Comparison of ENCODE assay signal across 29 mouse cellular contexts in genomic region chr2:65378425-65378824, GRCm38 (mm10). TPM values are rescaled to one million over a fixed set of nuclear protein-coding genes. Genes with fewer than 3 reads are reported as not detected.
DNase-seq lines count a peak whose midpoint lies in the region; ATAC-seq and TF ChIP-seq lines count a peak whose summit lies in the region.
"Had no signal": no experiment of that assay in that cellular context is flagged by ENCODE, and none has a peak within 500 bp of the region (broad histone marks: within the 10 kb centered on the region; RNA-seq: fewer than 3 reads in every experiment).

No protein-coding gene starts in this region.

- intact Hi-C loops in gastrocnemius, adult 2 months (cut with DNase I), result no loop called here

- WGBS in heart, embryonic 11.5 days (ENCODE audit: insufficient replicate concordance), result 55% methylated on average over 4 of the region's 4 CpGs
- 85% methylated on average over 4 of the region's 4 CpGs for WGBS in neural tube, embryonic 15.5 days

- H3K4me2 ChIP-seq in heart, embryonic 11.5 days, result no peak overlapping the region
- H3K4me2 ChIP-seq in neural tube, embryonic 15.5 days, result no peak overlapping the region
- H3K4me2 ChIP-seq: embryonic facial prominence, embryonic 13.5 days; hindbrain, embryonic 14.5 days; liver, embryonic 15.5 days had no signal

- H3K9me3 ChIP-seq in heart, embryonic 11.5 days (replicated peaks; ENCODE audit: control insufficient read depth, low read length), result no peaks in the 10 kb centered on the region
- H3K9me3 ChIP-seq in neural tube, embryonic 15.5 days (replicated peaks), result no peaks in the 10 kb centered on the region
- H3K9me3 ChIP-seq: embryonic facial prominence, embryonic 13.5 days; limb, embryonic 10.5 days; liver, embryonic 15.5 days; midbrain, embryonic 10.5 days had no signal

- peak; percentile 40 for DNase-seq in gastrocnemius, adult 2 months
- no peak for DNase-seq in gastrocnemius, adult 8-10 months (ENCODE audit: low spot score in 2 of 2)
- peak; percentile 40 for DNase-seq in heart, adult 8-10 months (ENCODE audit: low spot score)
- peak; percentile 20 for DNase-seq in embryo, embryonic 11 days
- peak; percentile 31 for DNase-seq in mesoderm, embryonic 11.5 days (ENCODE audit: low read depth, low spot score)
- DNase-seq: adrenal gland, adult 8-10 months; B cell, adult 2 months; cerebellum, adult 9-11 months; kidney, adult 18-20 months; liver; right cerebral cortex, adult 18-20 months; right cerebral cortex, postnatal 4 days; thymus, adult 18-20 months; thymus, postnatal 4 days had no signal

- no peak overlapping the region for H3K4me3 ChIP-seq in gastrocnemius, adult 2 months
- no peak overlapping the region for H3K4me3 ChIP-seq in heart, embryonic 11.5 days (ENCODE audit: low read depth, low read length)
- H3K4me3 ChIP-seq in neural tube, embryonic 15.5 days (replicated peaks), result no peak overlapping the region
- H3K4me3 ChIP-seq: embryonic facial prominence, embryonic 13.5 days; limb, embryonic 10.5 days; liver, embryonic 15.5 days; midbrain, embryonic 10.5 days had no signal

- H3K27me3 ChIP-seq in heart, embryonic 11.5 days (ENCODE audit: control insufficient read depth, insufficient read depth, low read length), result no peaks in the 10 kb centered on the region
- H3K27me3 ChIP-seq in neural tube, embryonic 15.5 days (replicated peaks), result no peaks in the 10 kb centered on the region
- H3K27me3 ChIP-seq: CH12.LX; embryonic facial prominence, embryonic 13.5 days; liver, embryonic 15.5 days had no signal

- no peaks in the 10 kb centered on the region for H3K36me3 ChIP-seq in heart, embryonic 11.5 days (ENCODE audit: control insufficient read depth, insufficient read depth, low read length)
- no peaks in the 10 kb centered on the region for H3K36me3 ChIP-seq in neural tube, embryonic 15.5 days
- H3K36me3 ChIP-seq: embryonic facial prominence, embryonic 13.5 days; G1E; limb, embryonic 10.5 days; liver, embryonic 15.5 days; midbrain, embryonic 10.5 days had no signal

- no peak for ATAC-seq in heart, embryonic 11.5 days (replicated peaks; ENCODE audit: insufficient number of reproducible peaks, low FRiP score, low TSS enrichment)
- no peak for ATAC-seq in neural tube, embryonic 15.5 days (ENCODE audit: low FRiP score)
- ATAC-seq: forebrain, embryonic 14.5 days; inflammation-experienced regulatory T-cells, adult 6 months; Patski had no signal

- H3K9ac ChIP-seq in heart, embryonic 11.5 days (ENCODE audit: low read depth, low read length), result no peak overlapping the region
- no peak overlapping the region for H3K9ac ChIP-seq in neural tube, embryonic 15.5 days (replicated peaks)
- H3K9ac ChIP-seq: embryonic facial prominence, embryonic 13.5 days; hindbrain, embryonic 14.5 days; liver, embryonic 15.5 days had no signal

- H3K4me1 ChIP-seq in heart, embryonic 11.5 days (ENCODE audit: control insufficient read depth, insufficient read depth, low read length), result no peaks in the 10 kb centered on the region
- no peaks in the 10 kb centered on the region for H3K4me1 ChIP-seq in neural tube, embryonic 15.5 days
- H3K4me1 ChIP-seq: liver, embryonic 15.5 days had no signal

- TF ChIP-seq CTCF in gastrocnemius, adult 2 months (IDR thresholded peaks at IDR 0.05), result no peak

- peak overlapping the region; percentile 71 for H3K27ac ChIP-seq in gastrocnemius, adult 2 months
- no peak overlapping the region for H3K27ac ChIP-seq in heart, embryonic 11.5 days (ENCODE audit: low read depth, low read length)
- no peak overlapping the region for H3K27ac ChIP-seq in neural tube, embryonic 15.5 days (replicated peaks)
- H3K27ac ChIP-seq: embryonic facial prominence, embryonic 13.5 days; hindbrain, embryonic 14.5 days; limb, embryonic 10.5 days; liver, embryonic 15.5 days; macrophage; midbrain, embryonic 10.5 days had no signal

RNA-seq across cellular contexts. Expression of gene Slc38a11, which starts 14.6 kb away (rescaled TPM):
- total RNA-seq in gastrocnemius, adult 2 months (2021), result under 1 TPM; 0.61 to 0.89 TPM
- under 1 TPM; 0.48 to 0.94 (median 0.58) TPM for total RNA-seq in gastrocnemius, adult 8-10 months (2022)
- 1 to 10 TPM in 3 of 4 experiments, under 1 TPM in 1; 0.91 to 2.5 (median 1.6) TPM for total RNA-seq in heart, adult 8-10 months (2022)
- polyA plus RNA-seq in heart, embryonic 11.5 days (2014; fragmentation: Nextera tagmentation; extraction: Ambion mirVana), result not detected in 2 replicates
- 1.1 TPM in 2 replicates for polyA plus RNA-seq in neural tube, embryonic 15.5 days (2015; fragmentation: Nextera tagmentation; extraction: Ambion mirVana)
- total RNA-seq: CH12.LX; granulocyte monocyte progenitor cell, adult 5-6 weeks had no signal
- polyA plus RNA-seq: G1E; limb, embryonic 10.5 days; liver, embryonic 15.5 days; lung, embryonic 16.5 days; macrophage; Patski had no signal

Comparison
In these comparisons a context has a peak if more than half of its experiments do, and no peak if none do; other contexts are left out.
1. DNase-seq: peak in gastrocnemius, adult 2 months (single experiment), heart, adult 8-10 months (single experiment), embryo, embryonic 11 days (single experiment) and mesoderm, embryonic 11.5 days (single experiment); none in gastrocnemius, adult 8-10 months (0 of 2).